Mouse (Mus musculus): ENCODE measurements at regions not wholly inside any gene's neighbourhood (a gene's known extent, or its start where the extent isn't known, plus 50 kb on each side); places are given as distances from the start of the nearest gene placed in this dataset.

GRCm38 (mm10) chr5:136619315-136620231 is 52.3 kb upstream of the Cux1 start:
- Histone ChIP-seq H3K27me3 (replicated peaks) (no peaks in the 10 kb centered on the region; the same call in 1 of the 2 replicates), H3K9ac (no peak overlapping the region), H3K4me1 (peaks cover 14% of the 10 kb centered on the region), H3K36me3 (no peaks in the 10 kb centered on the region), H3K9me3 (no peaks in the 10 kb centered on the region), H3K27ac (peak overlapping the region; percentile 16; the same call in 1 of the 2 replicates), H3K4me2 (peak overlapping the region; percentile 38), H3K4me3 (replicated peaks) (no peak overlapping the region)
- ATAC-seq (ENCODE audit: insufficient read depth, low FRiP score, low read depth), result no peak
- WGBS, result 13% methylated on average over 17 of the region's 17 CpGs

DNA sequence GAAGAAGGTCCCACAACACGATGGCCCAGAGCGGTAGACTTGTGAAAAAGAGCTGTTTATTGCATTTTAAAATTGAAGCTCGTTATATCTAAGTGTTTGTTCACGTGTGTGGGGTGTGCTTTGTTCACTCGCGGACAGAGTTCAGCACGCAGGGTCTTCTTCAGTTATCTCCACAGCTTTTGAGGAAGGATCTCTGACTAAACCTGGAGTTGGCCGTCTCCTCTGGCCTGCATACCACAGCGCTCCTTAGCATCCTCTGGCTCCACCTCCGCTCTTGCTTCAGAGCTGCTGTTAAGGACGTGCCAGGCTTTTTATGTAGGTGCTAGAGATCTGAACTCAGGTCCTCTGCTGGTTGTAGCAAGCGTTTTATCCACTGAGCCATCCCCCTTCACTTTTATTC is 52.9 kb upstream of the Cux1 start:
- WGBS, result 29% methylated on average over 12 of the region's 12 CpGs
- no peaks in the 10 kb centered on the region; the same call in 1 of the 2 replicates for H3K27me3 ChIP-seq (replicated peaks)
- no peaks in the 10 kb centered on the region for H3K9me3 ChIP-seq
- no peak overlapping the region for H3K4me3 ChIP-seq (replicated peaks)
- H3K36me3 ChIP-seq, result no peaks in the 10 kb centered on the region
- H3K9ac ChIP-seq, result no peak overlapping the region
- H3K27ac ChIP-seq, result peak overlapping the region; percentile 16; the same call in 1 of the 2 replicates
- H3K4me2 ChIP-seq, result peak overlapping the region; percentile 38
- ATAC-seq (ENCODE audit: insufficient read depth, low FRiP score, low read depth), result no peak
- peaks cover 14% of the 10 kb centered on the region for H3K4me1 ChIP-seq

DNA sequence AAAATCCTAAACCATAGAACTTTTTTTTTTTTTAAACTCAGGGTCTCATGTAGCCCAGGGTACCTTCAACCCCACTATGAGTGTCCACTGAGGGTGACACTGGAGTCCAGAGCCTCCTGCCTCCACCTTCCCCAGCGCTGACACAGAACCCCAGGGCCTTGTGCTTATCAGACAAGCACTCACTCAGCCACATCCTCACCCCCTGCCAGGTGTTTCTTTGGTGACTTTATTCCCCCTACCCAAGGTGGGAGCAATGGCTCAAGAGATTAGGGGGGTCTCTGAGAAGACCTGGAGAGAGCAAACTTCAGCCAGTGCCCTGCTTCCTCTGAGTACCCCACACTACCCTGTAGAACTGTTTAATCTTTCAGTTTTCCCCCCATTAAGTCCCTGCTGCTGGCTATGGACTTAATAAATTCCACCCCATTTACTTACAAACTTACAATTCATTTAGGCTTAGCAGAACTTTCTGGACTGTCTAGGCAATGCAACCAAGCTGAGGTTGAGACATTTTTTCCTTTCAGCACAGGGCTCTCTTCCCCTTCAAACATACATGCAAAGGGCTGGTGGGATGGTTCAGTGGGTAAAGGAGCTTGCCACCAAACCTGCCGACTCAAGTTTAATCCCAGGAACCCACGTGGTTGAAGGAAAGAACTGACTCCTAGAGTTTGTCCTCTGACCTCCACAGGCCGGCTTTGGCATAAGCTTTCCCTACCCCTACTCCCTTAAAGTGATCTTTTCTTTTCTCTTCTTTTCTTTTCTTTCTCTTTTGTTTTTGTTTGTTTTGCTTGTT is 54.2 kb upstream of the Cux1 start:
- Histone ChIP-seq H3K9ac (no peak overlapping the region), H3K4me3 (replicated peaks) (no peak overlapping the region), H3K4me2 (no peak overlapping the region), H3K27ac (no peak overlapping the region), H3K27me3 (replicated peaks) (no peaks in the 10 kb centered on the region; the same call in 1 of the 2 replicates), H3K4me1 (peaks cover 14% of the 10 kb centered on the region), H3K9me3 (no peaks in the 10 kb centered on the region), H3K36me3 (no peaks in the 10 kb centered on the region)
- ATAC-seq (ENCODE audit: insufficient read depth, low FRiP score, low read depth), result no peak
- WGBS, result 49% methylated on average over 4 of the region's 4 CpGs

GRCm38 (mm10) chr5:136622152-136622551 is 54.9 kb upstream of the Cux1 start:
- WGBS, result 27% methylated on average over 2 of the region's 2 CpGs
- peaks cover 14% of the 10 kb centered on the region for H3K4me1 ChIP-seq
- ATAC-seq (ENCODE audit: insufficient read depth, low FRiP score, low read depth), result no peak

DNA sequence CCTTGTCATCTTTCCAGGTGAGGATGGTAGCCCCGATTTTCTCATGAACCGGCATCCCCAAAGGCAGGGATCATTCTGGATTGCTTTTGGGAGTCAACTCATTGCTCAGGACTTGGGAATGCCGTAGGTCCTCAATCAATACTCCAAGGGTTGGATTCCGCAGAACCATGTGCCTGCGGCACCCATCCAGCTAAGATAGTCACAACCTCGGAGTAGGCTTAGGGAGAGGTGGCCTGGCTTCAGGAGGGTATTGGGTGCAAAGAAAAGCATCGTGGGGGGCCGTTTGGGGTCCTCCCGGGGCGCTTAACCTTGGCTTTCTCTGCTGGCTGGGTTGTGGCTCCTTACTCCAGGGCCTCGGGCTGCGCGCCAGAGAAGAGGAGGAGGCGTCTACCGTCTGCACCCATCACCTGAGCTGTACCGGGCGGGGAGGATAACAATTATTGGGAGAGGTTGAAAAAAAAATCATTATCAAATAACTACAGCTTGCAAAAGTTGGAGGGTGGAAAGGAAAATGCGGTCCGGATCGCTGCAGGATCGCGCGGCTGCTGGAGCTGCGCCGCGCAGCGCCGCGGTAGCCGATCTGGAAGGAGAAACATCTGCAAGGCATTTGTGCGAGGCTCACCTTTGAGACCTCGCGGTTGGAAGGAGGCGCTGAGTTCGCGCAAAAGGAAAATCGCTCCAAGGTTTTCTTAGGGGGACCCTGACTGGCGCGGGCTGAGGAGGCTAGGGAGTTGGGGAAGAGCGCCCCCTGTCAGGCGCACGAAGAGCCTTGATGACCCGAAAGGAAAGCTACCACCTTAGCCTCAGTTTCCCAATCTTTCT is 55.6 kb upstream of the Cux1 start:
- no peaks in the 10 kb centered on the region for H3K36me3 ChIP-seq
- H3K4me3 ChIP-seq (replicated peaks), result peak overlapping the region; percentile 48
- ATAC-seq (ENCODE audit: insufficient read depth, low FRiP score, low read depth), result peak; percentile 62
- no peaks in the 10 kb centered on the region; the same call in 1 of the 2 replicates for H3K27me3 ChIP-seq (replicated peaks)
- H3K4me1 ChIP-seq, result peaks cover 14% of the 10 kb centered on the region
- H3K4me2 ChIP-seq, result peak overlapping the region; percentile 89
- no peak overlapping the region for H3K27ac ChIP-seq
- H3K9ac ChIP-seq, result no peak overlapping the region
- 3% methylated on average over 42 of the region's 43 CpGs for WGBS
- H3K9me3 ChIP-seq, result no peaks in the 10 kb centered on the region

More at GRCm38 (mm10) chr5:136622152-136622551, 54.9 kb upstream of the Cux1 start:
- no peaks in the 10 kb centered on the region for H3K9me3 ChIP-seq
- no peak overlapping the region for H3K4me3 ChIP-seq (replicated peaks)
- no peak overlapping the region for H3K9ac ChIP-seq
- H3K27me3 ChIP-seq (replicated peaks), result no peaks in the 10 kb centered on the region; the same call in 1 of the 2 replicates
- no peak overlapping the region for H3K4me2 ChIP-seq
- H3K36me3 ChIP-seq, result no peaks in the 10 kb centered on the region
- no peak overlapping the region for H3K27ac ChIP-seq

GRCm38 (mm10) chr5:136623791-136624190 is 56.5 kb upstream of the Cux1 start:
- Histone ChIP-seq H3K4me2 (no peak overlapping the region), H3K9me3 (no peaks in the 10 kb centered on the region), H3K27ac (no peak overlapping the region), H3K4me3 (replicated peaks) (no peak overlapping the region), H3K4me1 (peaks cover 14% of the 10 kb centered on the region), H3K36me3 (no peaks in the 10 kb centered on the region), H3K9ac (no peak overlapping the region), H3K27me3 (replicated peaks) (no peaks in the 10 kb centered on the region; the same call in 1 of the 2 replicates)
- 57% methylated on average over 6 of the region's 6 CpGs for WGBS
- no peak for ATAC-seq (ENCODE audit: insufficient read depth, low FRiP score, low read depth)

DNA sequence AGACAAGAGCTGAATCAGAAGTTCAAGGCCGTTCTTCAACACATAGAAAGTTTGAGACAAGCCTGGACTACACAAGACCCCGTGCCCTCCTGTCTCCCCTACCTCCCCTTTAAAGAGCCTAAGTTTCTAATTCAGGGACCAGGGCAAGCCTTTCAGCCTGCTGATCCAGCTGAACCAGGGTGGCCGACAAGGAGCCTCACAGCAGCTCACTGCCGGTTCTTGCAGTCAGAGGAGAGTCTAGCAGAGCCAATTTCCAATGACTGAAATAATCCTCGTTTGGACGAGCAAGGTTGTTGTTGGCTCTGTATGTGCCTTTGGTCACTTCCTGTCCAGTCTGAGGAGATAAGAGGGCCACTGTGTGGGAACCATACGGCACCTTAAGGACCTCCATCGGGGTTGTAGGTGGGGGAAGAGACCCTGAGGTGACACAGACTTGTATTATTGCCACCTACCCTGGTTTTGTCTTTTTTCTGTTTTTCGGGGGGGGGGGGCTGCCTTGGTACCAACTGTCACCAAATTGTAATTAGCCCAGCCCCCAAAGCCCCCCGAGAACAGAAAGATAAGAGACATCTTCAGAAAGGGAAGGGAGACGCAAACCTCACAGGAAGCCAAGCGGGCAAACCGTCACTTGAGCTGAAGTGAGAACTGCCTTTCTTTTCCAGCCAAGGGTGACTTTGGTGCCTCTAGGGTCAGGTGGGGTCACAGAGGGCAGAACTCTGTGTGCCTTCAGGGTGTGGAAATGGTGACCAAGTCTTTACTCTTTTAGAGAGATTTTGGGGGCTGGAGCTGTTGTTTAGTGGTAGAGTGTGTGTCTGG is 58.1 kb upstream of the Cux1 start:
- no peaks in the 10 kb centered on the region; the same call in 1 of the 2 replicates for H3K27me3 ChIP-seq (replicated peaks)
- peaks cover 8% of the 10 kb centered on the region for H3K4me1 ChIP-seq
- 65% methylated on average over 13 of the region's 13 CpGs for WGBS
- H3K4me3 ChIP-seq (replicated peaks), result no peak overlapping the region
- ATAC-seq (ENCODE audit: insufficient read depth, low FRiP score, low read depth), result no peak
- no peaks in the 10 kb centered on the region for H3K36me3 ChIP-seq
- no peak overlapping the region for H3K4me2 ChIP-seq
- H3K9ac ChIP-seq, result no peak overlapping the region
- no peaks in the 10 kb centered on the region for H3K9me3 ChIP-seq
- no peak overlapping the region for H3K27ac ChIP-seq

- Histone ChIP-seq H3K27ac (no peak overlapping the region), H3K27me3 (replicated peaks) (no peaks in the 10 kb centered on the region; the same call in 1 of the 2 replicates), H3K4me2 (no peak overlapping the region), H3K4me1 (peaks cover 5% of the 10 kb centered on the region), H3K36me3 (no peaks in the 10 kb centered on the region), H3K4me3 (replicated peaks) (no peak overlapping the region), H3K9ac (no peak overlapping the region), H3K9me3 (no peaks in the 10 kb centered on the region)
- 43% methylated on average over 4 of the region's 4 CpGs for WGBS
- no peak for ATAC-seq (ENCODE audit: insufficient read depth, low FRiP score, low read depth)
These were observed 59.0 kb upstream of the Cux1 start for GRCm38 (mm10) chr5:136626142-136626771.

DNA sequence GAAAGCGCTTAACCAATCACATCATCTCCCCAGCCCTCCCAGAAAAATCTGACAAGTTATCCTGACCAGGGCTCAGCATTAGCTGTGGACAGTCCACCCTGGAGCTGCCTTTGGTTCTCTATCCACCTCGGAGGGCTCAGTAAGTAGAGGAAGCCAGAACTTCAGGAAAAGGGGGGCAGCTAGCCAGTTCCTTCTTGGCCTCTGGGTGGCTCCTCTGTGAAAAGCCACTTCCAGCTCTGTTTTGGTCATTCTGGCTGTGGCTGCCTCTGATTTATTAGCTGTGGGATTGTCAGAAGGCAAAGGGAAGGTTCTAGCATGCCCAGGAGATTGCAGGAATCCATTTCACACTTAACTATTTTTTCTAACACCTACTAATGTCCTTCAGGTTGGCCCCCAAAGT is 59.6 kb upstream of the Cux1 start:
- Histone ChIP-seq H3K36me3 (no peaks in the 10 kb centered on the region), H3K9me3 (no peaks in the 10 kb centered on the region), H3K27ac (no peak overlapping the region), H3K4me3 (replicated peaks) (no peak overlapping the region), H3K4me1 (peaks cover 5% of the 10 kb centered on the region), H3K4me2 (no peak overlapping the region), H3K27me3 (replicated peaks) (no peaks in the 10 kb centered on the region), H3K9ac (no peak overlapping the region)
- ATAC-seq (ENCODE audit: insufficient read depth, low FRiP score, low read depth), result no peak
- 62% methylated on average over 2 of the region's 2 CpGs for WGBS

GRCm38 (mm10) chr5:136627671-136628292 is 60.5 kb upstream of the Cux1 start:
- H3K36me3 ChIP-seq, result no peaks in the 10 kb centered on the region
- 77% methylated on average over 11 of the region's 11 CpGs for WGBS
- no peak overlapping the region for H3K4me3 ChIP-seq (replicated peaks)
- H3K4me1 ChIP-seq, result peaks cover 2% of the 10 kb centered on the region
- ATAC-seq (ENCODE audit: insufficient read depth, low FRiP score, low read depth), result no peak
- H3K27ac ChIP-seq, result no peak overlapping the region
- H3K4me2 ChIP-seq, result no peak overlapping the region
- no peaks in the 10 kb centered on the region for H3K9me3 ChIP-seq
- no peaks in the 10 kb centered on the region for H3K27me3 ChIP-seq (replicated peaks)
- no peak overlapping the region for H3K9ac ChIP-seq

Data from stomach, embryonic 15.5 days (tissue).